Mouse (Mus musculus): Measurements from ENCODE around the gene Tk2. TPM values are rescaled to one million over a fixed set of nuclear protein-coding genes. Genes with fewer than 3 reads are reported as not detected.

Tk2 gene
- polyA plus RNA-seq, 1 experiment from 2014 or later = 32.5 TPM

Other genes starting within 250 kb of the Tk2 start
- gene Cdh5, start 146.9 kb downstream of the Tk2 start, polyA plus RNA-seq (2014; fragmentation: Nextera tagmentation; extraction: Ambion mirVana) = 15.5 and 15.9 TPM in 2 replicates
- 0.71 and 0.88 TPM in 2 replicates for gene Bean1, start 78.1 kb downstream of the Tk2 start, polyA plus RNA-seq (2014; fragmentation: Nextera tagmentation; extraction: Ambion mirVana)
- 30.9 and 36.5 TPM in 2 replicates for gene Cklf, start 2.3 kb upstream of the Tk2 start, polyA plus RNA-seq (2014; fragmentation: Nextera tagmentation; extraction: Ambion mirVana)
- not detected in 2 replicates for gene Cmtm2a, start 44.6 kb upstream of the Tk2 start, polyA plus RNA-seq (2014; fragmentation: Nextera tagmentation; extraction: Ambion mirVana)
- not detected in 2 replicates for gene Gm45711, start 61.5 kb upstream of the Tk2 start, polyA plus RNA-seq (2014; fragmentation: Nextera tagmentation; extraction: Ambion mirVana)
- not detected in 2 replicates for gene Cmtm1, start 61.6 kb upstream of the Tk2 start, polyA plus RNA-seq (2014; fragmentation: Nextera tagmentation; extraction: Ambion mirVana)
- gene Gm11020, start 73.0 kb upstream of the Tk2 start, polyA plus RNA-seq (2014; fragmentation: Nextera tagmentation; extraction: Ambion mirVana) = not detected in 2 replicates
- gene Cmtm2b, start 73.7 kb upstream of the Tk2 start, polyA plus RNA-seq (2014; fragmentation: Nextera tagmentation; extraction: Ambion mirVana) = not detected in 2 replicates
- gene Cmtm3, start 90.9 kb upstream of the Tk2 start, polyA plus RNA-seq (2014; fragmentation: Nextera tagmentation; extraction: Ambion mirVana) = 74.8 and 87.5 TPM in 2 replicates
- gene Cmtm4, start 147.2 kb upstream of the Tk2 start, polyA plus RNA-seq (2014; fragmentation: Nextera tagmentation; extraction: Ambion mirVana) = 2.7 and 3.8 TPM in 2 replicates
- gene Dync1li2, start 194.5 kb upstream of the Tk2 start, polyA plus RNA-seq (2014; fragmentation: Nextera tagmentation; extraction: Ambion mirVana) = 95.4 and 96.4 TPM in 2 replicates